Mouse (Mus musculus) monocyte, adult 5-6 weeks (primary cell): ENCODE results near the gene Orai1. TPM values are rescaled to one million over a fixed set of nuclear protein-coding genes. Genes with fewer than 3 reads are reported as not detected.
"Not testable (repeated sequence)": the region's sequence is repeated elsewhere in the genome, so short reads cannot be mapped to it uniquely, and the experiment has no call there.

Source experiments
- ATAC-seq: fragments of 153-309, 156-312 bp; replicated peaks from 2 replicates; pipeline ENCODE4 v1.8.0; 2017; ENCODE audit warnings: mild to moderate bottlenecking; ENCODE audit not compliant: low TSS enrichment, insufficient number of reproducible peaks, severe bottlenecking, poor library complexity, low FRiP score
- total RNA-seq: library from RNA; stranded (forward); fragments of 200-1000, 200-491, 200-594 nt; gene quantifications from 3 replicates; pipeline ENCODE4 v1.2.3, GENCODE M21; 2017

The Orai1 gene
- 14.6 to 21.8 TPM (median 17.2 TPM) in 3 replicates for total RNA-seq

- ATAC-seq: peak; percentile 90
Observed at GRCm38 (mm10) chr5:123014753-123015701, at the start of gene Orai1. TSS of gene Orai1 (plus strand) at chr5:123015074.

- no peak for ATAC-seq
Observed at GRCm38 (mm10) chr5:122965427-122965826, 49.4 kb upstream of the Orai1 start.

DNA sequence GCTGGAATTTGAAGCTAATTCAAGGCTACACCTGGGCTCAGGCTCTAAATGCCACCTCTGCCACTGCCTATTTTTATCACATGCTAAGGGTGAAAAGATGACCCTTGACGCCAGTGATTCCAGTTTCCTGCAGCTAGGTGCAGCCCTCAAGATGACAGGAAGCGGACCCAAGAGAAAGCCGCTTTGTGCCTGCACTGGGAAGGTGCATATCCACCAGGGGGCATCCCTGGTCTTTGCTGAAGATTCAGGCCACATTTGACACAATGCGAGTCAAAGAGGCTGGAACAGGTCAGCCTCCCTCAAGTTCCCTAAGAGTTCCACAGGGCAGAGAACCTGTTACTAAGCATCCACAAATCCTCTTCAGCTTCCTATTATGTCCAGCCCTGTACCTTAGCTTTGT lies 46.6 kb upstream of the Orai1 start:
- peak; percentile 75 for ATAC-seq

- no peak for ATAC-seq
Observed at GRCm38 (mm10) chr5:122970056-122970455, 44.8 kb upstream of the Orai1 start.

GRCm38 (mm10) chr5:122971438-122971837 lies 43.4 kb upstream of the Orai1 start:
- ATAC-seq: no peak

DNA sequence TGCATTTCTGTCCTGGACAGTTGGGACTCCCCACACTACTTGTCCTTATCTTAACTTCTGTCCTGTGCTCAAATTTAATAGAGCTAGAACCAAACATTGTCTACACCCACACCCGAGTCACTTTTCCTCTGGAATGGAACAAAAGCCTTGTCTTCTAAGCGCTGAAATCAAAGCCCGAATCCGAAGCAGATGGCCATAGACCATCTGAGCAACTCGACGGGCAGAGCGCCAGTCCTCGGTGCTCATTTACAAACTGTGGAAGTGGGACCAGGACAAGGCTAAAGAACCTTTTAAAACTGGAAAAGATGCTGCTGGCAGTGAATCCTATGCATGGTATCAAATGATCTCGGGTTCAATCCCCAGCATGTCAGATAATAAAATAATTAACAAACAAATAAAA lies 42.8 kb upstream of the Orai1 start:
- ATAC-seq: no peak

GRCm38 (mm10) chr5:122974701-122975100 lies 40.2 kb upstream of the Orai1 start:
- not testable (repeated sequence) for ATAC-seq

- no peak for ATAC-seq
Observed at GRCm38 (mm10) chr5:122978970-122979369, 35.9 kb upstream of the Orai1 start.

GRCm38 (mm10) chr5:122984483-122984882 lies 30.4 kb upstream of the Orai1 start:
- no peak for ATAC-seq

DNA sequence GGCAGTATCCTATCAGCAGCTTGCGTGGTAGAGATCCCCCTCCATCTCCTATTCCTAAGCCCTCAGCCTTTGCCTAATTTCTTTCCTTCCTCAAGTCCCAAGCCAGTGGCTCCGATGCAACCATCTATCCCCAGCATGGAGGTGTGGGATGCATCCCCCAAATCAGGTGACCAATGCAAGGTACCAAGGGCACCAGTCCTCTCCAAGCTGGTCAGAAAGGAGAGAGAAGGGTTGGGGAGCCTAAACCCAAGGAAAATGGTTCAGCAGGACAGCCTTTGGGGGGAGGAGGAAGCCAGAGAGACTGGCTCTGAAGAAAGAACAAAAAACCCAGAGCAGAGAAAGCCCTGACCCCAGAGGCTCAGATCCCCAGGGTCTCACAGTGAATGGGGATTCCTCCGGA lies 29.6 kb upstream of the Orai1 start:
- ATAC-seq: no peak

- ATAC-seq: no peak
Observed at GRCm38 (mm10) chr5:122986091-122986493, 28.8 kb upstream of the Orai1 start.

DNA sequence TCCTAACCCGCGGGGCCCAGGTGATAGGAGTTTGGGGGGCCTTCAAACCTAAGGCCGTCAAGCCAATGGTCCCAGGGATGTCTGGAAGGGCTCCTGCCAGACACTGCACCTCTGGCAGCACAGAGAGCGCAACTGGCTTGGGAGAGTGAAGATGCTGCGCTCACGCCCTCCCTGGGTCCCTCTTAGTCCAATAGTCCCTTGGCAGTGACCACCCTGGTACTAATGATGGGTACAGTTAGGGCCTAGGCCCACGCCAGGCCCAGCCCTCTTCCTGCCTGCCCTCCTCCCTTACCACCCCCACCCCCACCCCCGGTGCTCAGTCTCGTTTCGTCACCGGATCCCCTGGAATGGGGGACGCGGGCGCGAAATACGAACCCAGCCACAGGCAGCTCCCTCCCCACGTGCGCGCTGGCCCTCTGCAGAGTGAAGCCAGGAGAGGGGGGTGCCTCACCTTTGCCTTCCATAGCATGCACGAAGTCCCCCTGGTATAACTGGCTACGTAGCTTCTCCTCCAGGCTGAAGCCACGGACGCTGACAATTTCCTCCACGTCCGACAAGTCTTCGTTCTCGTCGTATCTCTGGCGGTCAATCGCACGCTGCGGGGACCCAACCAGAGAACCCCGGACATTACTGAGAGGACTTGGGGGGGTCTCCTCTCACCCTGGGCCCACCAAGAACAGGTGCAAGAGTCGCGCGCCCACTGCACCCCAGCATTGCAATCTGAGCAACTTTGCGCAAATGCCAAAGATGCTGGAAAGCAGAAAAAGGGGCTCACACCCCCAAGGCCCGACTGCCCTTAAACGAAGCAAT lies 27.5 kb upstream of the Orai1 start:
- no peak for ATAC-seq

DNA sequence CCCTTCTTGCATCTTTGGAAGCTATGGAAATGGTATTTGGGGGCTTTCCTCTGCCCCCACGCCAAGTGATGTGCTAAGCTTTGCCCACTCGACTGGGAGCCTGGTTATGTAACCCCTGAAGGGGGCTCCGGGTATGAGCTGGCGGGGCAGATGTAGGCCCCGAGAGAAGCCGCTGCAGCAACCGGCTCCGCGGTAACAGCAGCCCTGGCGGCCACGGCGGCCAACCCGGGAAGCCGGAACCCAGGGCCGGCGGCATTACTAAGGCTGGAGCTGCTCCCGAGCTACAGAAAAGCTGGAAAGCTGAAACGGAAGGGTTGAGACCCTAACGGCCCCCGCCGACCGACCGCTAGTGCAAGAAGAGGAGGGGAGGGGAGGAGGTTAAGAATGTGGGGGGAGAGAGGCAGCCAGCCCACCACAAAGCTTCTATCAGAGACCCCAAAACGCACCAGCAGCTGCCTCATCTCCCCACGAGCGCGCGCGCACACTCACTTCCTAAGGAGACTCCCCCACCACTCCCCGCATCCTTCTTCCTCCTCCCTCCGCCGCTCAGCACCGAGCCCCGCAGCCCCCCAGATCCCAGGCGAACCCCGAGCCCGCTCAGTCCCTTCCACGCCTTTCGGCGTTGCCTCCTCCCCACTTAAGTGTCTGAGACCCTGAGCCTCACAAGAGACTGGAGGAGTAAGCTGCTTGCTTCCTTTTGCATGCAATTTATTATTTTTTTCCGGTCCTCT lies 26.7 kb upstream of the Orai1 start:
- ATAC-seq: no peak

- ATAC-seq: peak; percentile 42; the same call in 1 of the 2 replicates
Observed at GRCm38 (mm10) chr5:122989001-122989525, 25.8 kb upstream of the Orai1 start.

- ATAC-seq: no peak
Observed at GRCm38 (mm10) chr5:122989551-122990330, 25.1 kb upstream of the Orai1 start, which contains the start of gene Kdm2b. TSS of gene Kdm2b (minus strand) at chr5:122989823.

GRCm38 (mm10) chr5:122990411-122991160 lies 24.3 kb upstream of the Orai1 start:
- peak; percentile 61 for ATAC-seq

- no peak for ATAC-seq
Observed at GRCm38 (mm10) chr5:122991350-122992004, 23.4 kb upstream of the Orai1 start.
